Mouse (Mus musculus): ENCODE data around the gene Ehbp1. TPM values are rescaled to one million over a fixed set of nuclear protein-coding genes. Genes with fewer than 3 reads are reported as not detected.

Ehbp1 gene
- polyA plus RNA-seq, 1 experiment, result 32.5 TPM

GRCm38 (mm10) chr11:21992761-21993596, 349.1 kb downstream of the Ehbp1 start:
- no peak for DNase-seq (ENCODE audit: extremely low spot score in 1 of 2, low spot score in 1 of 2)

- no peak for DNase-seq (ENCODE audit: extremely low spot score in 1 of 2, low spot score in 1 of 2)
Measured at GRCm38 (mm10) chr11:21988398-21988946, 353.6 kb downstream of the Ehbp1 start.

- DNase-seq (ENCODE audit: extremely low spot score in 1 of 2, low spot score in 1 of 2), result no peak
Measured at GRCm38 (mm10) chr11:21985118-21985517, 357.0 kb downstream of the Ehbp1 start.

- no peak for DNase-seq (ENCODE audit: extremely low spot score in 1 of 2, low spot score in 1 of 2)
Measured at GRCm38 (mm10) chr11:21974005-21974531, 368.0 kb downstream of the Ehbp1 start.

- DNase-seq (ENCODE audit: extremely low spot score in 1 of 2, low spot score in 1 of 2), result no peak
Measured at GRCm38 (mm10) chr11:21973597-21973996, 368.5 kb downstream of the Ehbp1 start.

GRCm38 (mm10) chr11:21968922-21969321, 373.2 kb downstream of the Ehbp1 start:
- DNase-seq (ENCODE audit: extremely low spot score in 1 of 2, low spot score in 1 of 2), result no peak

Other genes with a start within 250 kb of the Ehbp1 start
- gene Tmem17, start 169.8 kb upstream of the Ehbp1 start, polyA plus RNA-seq (2012; rRNA removed), result 8.6 and 10.2 TPM in 2 replicates

Data from frontal cortex, adult 2 months (tissue).